Mouse (Mus musculus): ENCODE data around the gene Glis2. TPM values are rescaled to one million over a fixed set of nuclear protein-coding genes. Genes with fewer than 3 reads are reported as not detected.

The Glis2 gene
- polyA plus RNA-seq, 1 experiment = 4.9 TPM

GRCm38 (mm10) chr16:4646831-4647230 lies 52.3 kb downstream of the Glis2 start:
- H3K4me1 ChIP-seq (ENCODE audit: control insufficient read depth, insufficient read depth, low read length) = no peaks in the 10 kb centered on the region
- no peak overlapping the region for H3K4me3 ChIP-seq (replicated peaks; ENCODE audit: control insufficient read depth, low read depth, low read length)
- WGBS = 91% methylated on average over 4 of the region's 4 CpGs
- H3K27ac ChIP-seq (ENCODE audit: control insufficient read depth, insufficient read depth, low read depth, low read length, poor library complexity) = no peak overlapping the region
- TF ChIP-seq POLR2A (IDR thresholded peaks at IDR 0.05; ENCODE audit: borderline replicate concordance, control insufficient read depth, low read depth, low read length) (no peak), CTCF (IDR thresholded peaks at IDR 0.05; ENCODE audit: control insufficient read depth, insufficient read depth, low read length) (no peak)

DNA sequence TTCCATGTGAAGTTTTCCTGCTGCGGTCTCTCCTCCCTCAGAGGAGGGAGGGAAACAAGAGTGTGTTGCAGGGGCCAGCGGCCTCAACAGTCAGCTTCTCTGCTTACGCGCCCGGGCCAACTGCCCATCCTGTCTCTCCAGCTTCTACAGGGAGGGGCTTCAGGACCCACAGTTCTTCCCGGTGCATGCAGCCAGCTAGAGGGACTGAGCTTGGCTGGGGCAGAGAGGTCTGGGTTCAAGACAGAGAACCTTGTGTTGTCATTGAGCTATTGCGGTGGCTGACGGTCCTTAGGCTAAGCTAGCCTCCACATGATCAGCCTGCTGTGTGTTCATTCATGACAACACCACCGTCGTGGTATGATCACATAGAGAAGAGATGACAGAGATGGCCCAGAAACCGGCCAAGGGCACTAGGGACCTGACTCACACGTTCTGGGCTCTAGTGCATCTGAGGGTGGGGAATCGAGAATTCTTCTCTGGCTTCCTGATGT lies 53.2 kb downstream of the Glis2 start:
- Histone ChIP-seq H3K4me3 (replicated peaks; ENCODE audit: control insufficient read depth, low read depth, low read length) (no peak overlapping the region), H3K4me1 (ENCODE audit: control insufficient read depth, insufficient read depth, low read length) (no peaks in the 10 kb centered on the region), H3K27ac (ENCODE audit: control insufficient read depth, insufficient read depth, low read depth, low read length, poor library complexity) (no peak overlapping the region)
- TF ChIP-seq CTCF (IDR thresholded peaks at IDR 0.05; ENCODE audit: control insufficient read depth, insufficient read depth, low read length) = no peak
- WGBS = 87% methylated on average over 13 of the region's 13 CpGs

DNA sequence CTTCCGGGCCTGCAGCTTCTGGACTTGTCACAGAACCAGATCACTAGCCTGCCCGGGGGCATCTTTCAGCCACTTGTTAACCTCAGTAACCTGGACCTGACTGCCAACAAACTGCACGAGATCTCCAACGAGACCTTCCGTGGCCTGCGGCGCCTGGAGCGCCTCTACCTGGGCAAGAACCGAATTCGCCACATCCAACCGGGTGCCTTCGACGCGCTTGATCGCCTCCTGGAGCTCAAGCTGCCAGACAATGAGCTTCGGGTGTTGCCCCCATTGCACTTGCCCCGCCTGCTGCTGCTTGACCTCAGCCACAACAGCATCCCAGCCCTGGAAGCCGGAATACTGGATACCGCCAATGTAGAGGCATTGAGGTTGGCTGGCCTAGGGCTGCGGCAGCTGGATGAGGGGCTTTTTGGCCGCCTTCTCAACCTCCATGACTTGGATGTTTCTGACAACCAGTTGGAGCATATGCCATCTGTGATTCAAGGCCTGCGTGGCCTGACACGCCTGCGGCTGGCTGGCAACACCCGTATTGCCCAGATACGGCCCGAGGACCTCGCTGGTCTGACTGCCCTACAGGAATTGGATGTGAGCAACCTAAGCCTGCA lies 54.0 kb downstream of the Glis2 start:
- Histone ChIP-seq H3K27ac (ENCODE audit: control insufficient read depth, insufficient read depth, low read depth, low read length, poor library complexity) (no peak overlapping the region), H3K4me1 (ENCODE audit: control insufficient read depth, insufficient read depth, low read length) (no peaks in the 10 kb centered on the region), H3K4me3 (replicated peaks; ENCODE audit: control insufficient read depth, low read depth, low read length) (no peak overlapping the region)
- 91% methylated on average over 28 of the region's 28 CpGs for WGBS
- TF ChIP-seq POLR2A (IDR thresholded peaks at IDR 0.05; ENCODE audit: borderline replicate concordance, control insufficient read depth, low read depth, low read length) (no peak), CTCF (IDR thresholded peaks at IDR 0.05; ENCODE audit: control insufficient read depth, insufficient read depth, low read length) (no peak)

DNA sequence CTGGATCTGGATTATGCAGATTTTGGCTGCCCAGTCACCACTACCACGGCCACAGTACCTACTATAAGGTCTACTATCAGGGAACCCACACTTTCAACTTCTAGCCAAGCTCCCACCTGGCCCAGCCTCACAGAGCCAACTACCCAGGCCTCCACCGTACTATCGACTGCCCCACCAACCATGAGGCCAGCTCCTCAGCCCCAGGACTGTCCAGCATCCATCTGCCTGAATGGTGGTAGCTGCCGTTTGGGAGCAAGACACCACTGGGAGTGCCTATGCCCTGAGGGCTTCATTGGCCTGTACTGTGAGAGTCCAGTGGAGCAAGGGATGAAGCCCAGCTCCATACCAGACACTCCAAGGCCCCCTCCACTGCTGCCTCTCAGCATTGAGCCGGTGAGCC lies 54.7 kb downstream of the Glis2 start:
- Histone ChIP-seq H3K27ac (ENCODE audit: control insufficient read depth, insufficient read depth, low read depth, low read length, poor library complexity) (no peak overlapping the region), H3K4me1 (ENCODE audit: control insufficient read depth, insufficient read depth, low read length) (no peaks in the 10 kb centered on the region), H3K4me3 (replicated peaks; ENCODE audit: control insufficient read depth, low read depth, low read length) (no peak overlapping the region)
- 87% methylated on average over 5 of the region's 5 CpGs for WGBS
- TF ChIP-seq POLR2A (IDR thresholded peaks at IDR 0.05; ENCODE audit: borderline replicate concordance, control insufficient read depth, low read depth, low read length) (no peak), CTCF (IDR thresholded peaks at IDR 0.05; ENCODE audit: control insufficient read depth, insufficient read depth, low read length) (no peak)

GRCm38 (mm10) chr16:4649692-4650091 lies 55.2 kb downstream of the Glis2 start:
- TF ChIP-seq CTCF (IDR thresholded peaks at IDR 0.05; ENCODE audit: control insufficient read depth, insufficient read depth, low read length) (no peak), POLR2A (IDR thresholded peaks at IDR 0.05; ENCODE audit: borderline replicate concordance, control insufficient read depth, low read depth, low read length) (no peak)
- 89% methylated on average over 11 of the region's 11 CpGs for WGBS
- H3K27ac ChIP-seq (ENCODE audit: control insufficient read depth, insufficient read depth, low read depth, low read length, poor library complexity) = no peak overlapping the region
- H3K4me1 ChIP-seq (ENCODE audit: control insufficient read depth, insufficient read depth, low read length) = no peaks in the 10 kb centered on the region
- no peak overlapping the region for H3K4me3 ChIP-seq (replicated peaks; ENCODE audit: control insufficient read depth, low read depth, low read length)

- no peak overlapping the region for H3K27ac ChIP-seq (ENCODE audit: control insufficient read depth, insufficient read depth, low read depth, low read length, poor library complexity)
- H3K4me1 ChIP-seq (ENCODE audit: control insufficient read depth, insufficient read depth, low read length) = no peaks in the 10 kb centered on the region
- H3K4me3 ChIP-seq (replicated peaks; ENCODE audit: control insufficient read depth, low read depth, low read length) = no peak overlapping the region
- whole genome bisulfite sequencing = 93% methylated on average over 3 of the region's 3 CpGs
- TF ChIP-seq CTCF (IDR thresholded peaks at IDR 0.05; ENCODE audit: control insufficient read depth, insufficient read depth, low read length) (no peak), POLR2A (IDR thresholded peaks at IDR 0.05; ENCODE audit: borderline replicate concordance, control insufficient read depth, low read depth, low read length) (no peak)
Observed at GRCm38 (mm10) chr16:4650161-4650560, 55.6 kb downstream of the Glis2 start.

GRCm38 (mm10) chr16:4651081-4651480 lies 56.6 kb downstream of the Glis2 start:
- Histone ChIP-seq H3K4me1 (ENCODE audit: control insufficient read depth, insufficient read depth, low read length) (no peaks in the 10 kb centered on the region), H3K27ac (ENCODE audit: control insufficient read depth, insufficient read depth, low read depth, low read length, poor library complexity) (no peak overlapping the region), H3K4me3 (replicated peaks; ENCODE audit: control insufficient read depth, low read depth, low read length) (no peak overlapping the region)
- no peak for TF ChIP-seq CTCF (IDR thresholded peaks at IDR 0.05; ENCODE audit: control insufficient read depth, insufficient read depth, low read length)
- TF ChIP-seq POLR2A (IDR thresholded peaks at IDR 0.05; ENCODE audit: borderline replicate concordance, control insufficient read depth, low read depth, low read length) = no peak
- 92% methylated on average over 1 of the region's 1 CpGs for WGBS

DNA sequence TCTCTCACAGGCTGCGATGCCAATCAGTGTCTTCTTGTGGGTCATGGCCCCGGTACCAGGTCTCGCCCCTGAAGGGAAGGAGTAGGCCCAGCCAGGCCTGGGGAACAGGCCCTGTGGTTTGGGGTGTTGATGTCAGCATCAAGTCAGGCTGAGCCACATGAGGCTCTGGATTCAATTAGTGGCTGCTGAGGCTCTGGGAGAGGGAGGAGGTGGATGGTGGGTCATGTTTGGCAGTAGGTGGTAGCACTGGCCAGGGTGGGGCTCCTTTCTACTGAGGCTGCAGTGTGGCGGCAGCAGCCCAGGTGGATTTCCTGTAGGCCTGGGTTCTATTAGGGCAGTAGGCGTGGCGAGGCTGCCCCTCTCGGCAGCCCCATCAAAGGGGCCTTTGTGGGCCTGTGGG lies 57.1 kb downstream of the Glis2 start:
- 81% methylated on average over 7 of the region's 7 CpGs for WGBS
- no peak overlapping the region for H3K4me3 ChIP-seq (replicated peaks; ENCODE audit: control insufficient read depth, low read depth, low read length)
- no peaks in the 10 kb centered on the region for H3K4me1 ChIP-seq (ENCODE audit: control insufficient read depth, insufficient read depth, low read length)
- TF ChIP-seq POLR2A (IDR thresholded peaks at IDR 0.05; ENCODE audit: borderline replicate concordance, control insufficient read depth, low read depth, low read length) (no peak), CTCF (IDR thresholded peaks at IDR 0.05; ENCODE audit: control insufficient read depth, insufficient read depth, low read length) (no peak)
- H3K27ac ChIP-seq (ENCODE audit: control insufficient read depth, insufficient read depth, low read depth, low read length, poor library complexity) = no peak overlapping the region

Measured in bone marrow, adult 2 months (tissue).